Mouse (Mus musculus): ENCODE results near the gene Spop.

DNA sequence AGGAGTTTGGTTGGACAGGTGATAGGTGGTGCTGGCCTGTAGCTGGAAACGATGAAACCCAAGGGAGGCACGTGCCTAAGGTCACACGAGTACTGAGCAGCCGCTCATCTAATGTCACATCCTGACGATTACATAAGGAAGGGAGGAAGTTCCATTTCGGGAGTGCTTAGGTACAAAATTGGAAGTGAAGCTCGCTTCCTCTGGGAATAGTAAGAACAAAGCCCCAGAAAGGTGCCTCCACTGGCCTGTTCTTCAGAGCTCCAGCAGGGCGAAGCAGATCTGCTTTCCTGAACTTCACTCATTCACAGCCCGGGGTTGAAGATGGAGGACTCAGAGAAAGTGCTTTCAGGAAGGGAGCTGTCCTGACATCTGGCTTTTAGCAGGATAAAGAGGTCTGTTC, 80.1 kb downstream of the Spop start:
- TF ChIP-seq CTCF (IDR thresholded peaks at IDR 0.05; ENCODE audit: low read depth): no peak
- TF ChIP-seq EP300 (optimal IDR thresholded peaks at IDR 0.05): no peak
